Mouse (Mus musculus): ENCODE measurements at regions not wholly inside any gene's neighbourhood (a gene's known extent, or its start where the extent isn't known, plus 50 kb on each side); places are given as distances from the start of the nearest gene placed in this dataset.
A peak's percentile ranks its signal among the peaks of the same experiment; 100 is the strongest.

DNA sequence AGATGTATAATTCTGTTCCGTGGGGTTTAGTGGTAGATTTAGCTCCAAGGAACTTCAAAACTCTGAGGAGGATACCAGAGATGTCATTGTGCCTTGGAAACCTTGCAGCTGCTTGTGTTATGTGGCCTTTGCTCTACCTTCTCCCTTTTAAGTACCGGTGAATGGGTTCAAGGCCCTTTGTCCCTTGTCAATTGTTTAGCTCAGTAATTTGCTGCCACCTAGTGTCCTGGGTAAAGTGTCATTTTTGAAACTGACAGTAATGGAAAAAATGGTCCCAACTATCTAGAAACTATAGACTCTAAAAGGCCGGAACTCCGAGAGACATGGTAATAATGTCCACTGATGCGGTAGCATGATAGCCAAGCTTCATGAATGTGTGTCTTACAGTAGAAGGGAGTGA lies 90.8 kb upstream of the Phactr1 start:
- DNase-seq (ENCODE audit: low spot score) = no peak

DNA sequence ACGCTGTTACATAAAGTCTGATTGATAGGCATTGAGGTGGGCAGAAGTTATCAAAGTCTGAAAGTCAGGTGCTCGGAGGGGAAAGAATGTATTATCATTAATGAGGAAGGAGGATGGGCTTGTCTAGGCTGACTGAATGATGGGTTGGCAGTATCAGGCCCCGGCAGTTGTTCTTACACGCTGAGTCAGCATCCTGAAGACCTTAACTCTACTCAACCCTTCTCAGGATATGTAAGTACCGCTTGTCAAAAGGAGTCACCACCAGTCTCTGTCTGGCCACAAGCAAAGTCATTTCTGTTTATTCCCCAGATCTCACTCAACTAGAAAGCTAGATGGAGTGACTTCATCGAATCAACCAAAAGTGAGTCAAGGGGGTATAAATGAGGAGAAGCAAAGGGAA lies 90.0 kb upstream of the Phactr1 start:
- DNase-seq (ENCODE audit: low spot score) = no peak

DNA sequence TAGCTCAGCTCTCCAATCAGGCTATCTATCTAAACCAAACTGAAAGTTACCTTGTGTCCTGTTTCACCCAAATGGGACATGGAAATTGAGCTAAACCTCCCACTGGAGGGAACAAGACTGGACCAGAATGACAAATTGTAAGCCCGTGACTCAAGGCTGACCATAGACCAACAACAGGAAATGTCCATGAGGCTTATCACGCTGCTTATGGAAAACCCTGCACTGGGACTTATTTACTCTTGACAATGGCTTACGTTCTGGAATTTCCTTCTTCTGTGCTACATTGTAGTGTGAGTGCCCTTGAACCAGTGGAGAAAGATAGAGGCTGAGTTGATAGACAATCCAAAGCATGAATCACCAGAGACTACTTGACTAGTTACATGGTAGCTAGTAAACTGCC lies 87.5 kb upstream of the Phactr1 start:
- no peak for DNase-seq (ENCODE audit: low spot score)

DNA sequence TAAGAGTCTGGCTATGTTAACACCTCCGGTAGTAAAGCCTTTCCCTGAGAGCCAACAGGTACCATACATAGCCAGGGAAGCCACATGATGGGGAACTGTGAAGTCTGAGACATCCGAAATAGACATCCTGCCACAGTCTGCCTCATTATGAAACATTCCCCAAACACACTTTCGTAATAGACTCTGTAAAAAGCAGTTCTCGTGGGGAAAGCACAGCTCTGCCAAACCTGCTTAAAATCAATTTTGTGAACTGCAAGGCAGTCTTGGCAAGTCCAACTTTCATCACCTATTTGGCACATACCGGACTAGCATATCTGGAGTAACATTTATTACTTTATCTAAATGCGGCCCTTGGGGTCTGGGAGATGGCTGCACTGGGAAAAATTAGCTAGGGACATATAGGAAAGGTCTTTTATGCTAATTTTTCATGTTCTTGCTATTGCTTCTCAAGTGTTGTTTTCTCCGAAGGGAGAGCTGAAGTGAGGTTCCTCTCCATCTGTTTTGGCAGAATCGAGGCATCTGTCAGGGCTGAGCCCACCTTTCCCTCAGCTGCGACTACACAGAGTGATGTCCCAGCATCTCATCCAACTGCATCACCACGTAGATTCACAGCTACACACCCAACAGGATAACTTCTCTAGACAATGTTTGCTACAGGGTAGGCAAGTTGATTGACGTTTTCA lies 86.8 kb upstream of the Phactr1 start:
- no peak for DNase-seq (ENCODE audit: low spot score)

DNA sequence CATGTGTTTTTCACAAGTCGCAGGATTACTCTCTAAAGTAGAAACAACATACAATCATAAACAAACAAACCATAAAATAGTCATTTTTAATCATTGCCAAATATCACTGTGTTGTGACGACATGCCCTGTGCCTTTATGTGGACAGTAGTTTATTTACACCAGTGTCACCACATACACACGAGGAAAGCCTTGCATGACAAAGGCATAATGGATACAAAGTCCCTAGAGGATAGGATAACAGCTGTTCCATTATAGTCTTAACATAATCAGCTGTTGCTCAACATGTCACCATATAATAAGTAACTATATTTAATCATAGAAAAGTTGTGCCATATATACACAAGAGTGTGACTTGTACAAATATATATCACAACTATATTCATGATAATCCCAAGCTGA lies 85.2 kb upstream of the Phactr1 start:
- no peak for DNase-seq (ENCODE audit: low spot score)

DNA sequence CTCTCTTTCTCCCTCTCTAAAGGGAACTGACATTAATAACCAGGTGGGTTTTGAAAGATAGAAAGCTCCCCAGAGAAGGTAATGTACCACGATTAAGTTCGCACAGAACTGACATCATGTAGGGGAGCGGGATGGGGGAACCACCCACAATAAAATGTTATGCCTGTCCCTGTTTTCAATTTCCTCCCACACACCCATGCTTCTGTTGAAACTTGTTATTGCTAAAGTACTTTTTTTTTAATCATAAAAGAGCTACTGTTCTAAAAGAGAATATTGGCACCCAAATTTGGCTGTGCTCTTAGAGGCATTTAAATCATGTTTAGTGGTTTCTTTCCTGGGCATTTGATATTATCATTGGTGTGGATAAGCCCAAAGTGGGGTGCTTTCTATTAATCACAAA lies 82.6 kb upstream of the Phactr1 start:
- no peak for DNase-seq (ENCODE audit: low spot score)

DNA sequence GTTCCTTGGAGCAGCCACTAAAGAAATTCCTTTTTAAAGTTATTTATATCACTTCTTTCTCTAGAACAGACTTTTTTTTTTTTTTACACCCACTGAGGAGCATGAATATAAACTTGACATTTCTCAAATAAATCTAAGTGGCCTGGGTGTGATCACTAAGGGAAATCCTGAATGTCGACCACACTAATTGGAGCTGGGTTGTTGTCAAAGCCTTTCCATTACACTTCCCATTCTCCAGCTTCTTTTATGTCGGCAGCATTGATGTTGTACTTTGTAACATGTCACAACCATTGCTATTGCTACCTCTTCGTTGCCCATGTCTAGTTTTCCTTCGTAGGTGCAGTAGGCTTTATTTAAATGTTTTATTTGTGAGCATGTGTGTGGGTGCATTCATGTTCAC lies 77.1 kb upstream of the Phactr1 start:
- no peak for DNase-seq (ENCODE audit: low spot score)

DNA sequence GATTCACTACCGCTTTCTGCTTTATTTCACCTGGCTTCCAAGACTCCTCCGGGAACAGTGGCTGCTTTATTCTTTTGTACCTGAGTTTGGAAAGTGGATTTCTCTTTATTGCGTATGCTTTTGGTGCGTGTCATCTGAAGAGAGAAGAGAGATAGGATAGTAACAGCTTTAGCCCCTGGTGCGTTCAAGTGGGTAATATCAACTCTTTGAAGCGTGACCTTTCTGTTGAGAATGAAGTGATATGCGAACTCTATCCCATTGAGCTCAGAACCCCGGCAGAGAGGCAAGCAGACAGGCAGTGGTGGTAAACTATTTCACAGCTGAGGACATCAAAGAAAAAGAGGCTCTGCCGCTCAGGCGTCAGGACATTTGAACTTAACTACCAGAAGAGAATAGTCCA lies 72.7 kb upstream of the Phactr1 start:
- no peak for DNase-seq (ENCODE audit: low spot score)

DNA sequence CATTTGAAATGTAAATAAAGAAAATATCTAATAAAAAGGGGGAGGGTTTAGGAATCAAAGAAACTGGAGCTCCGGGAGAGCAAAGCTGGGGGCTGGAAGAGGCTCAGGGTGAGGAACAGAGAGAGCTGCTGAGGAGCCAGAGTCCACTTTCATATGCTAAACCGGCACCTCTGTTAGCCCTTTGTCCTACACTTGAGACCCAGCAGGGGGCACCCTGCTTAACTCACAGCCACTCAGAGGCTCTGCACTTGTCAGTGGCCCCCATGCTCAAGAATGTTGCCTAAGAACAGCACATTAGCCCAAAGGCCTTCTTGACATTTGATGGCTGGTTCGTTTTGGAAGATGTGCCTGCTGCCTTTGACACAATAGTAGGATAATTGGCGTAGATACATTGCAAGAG lies 71.5 kb upstream of the Phactr1 start:
- DNase-seq (ENCODE audit: low spot score) = no peak

DNA sequence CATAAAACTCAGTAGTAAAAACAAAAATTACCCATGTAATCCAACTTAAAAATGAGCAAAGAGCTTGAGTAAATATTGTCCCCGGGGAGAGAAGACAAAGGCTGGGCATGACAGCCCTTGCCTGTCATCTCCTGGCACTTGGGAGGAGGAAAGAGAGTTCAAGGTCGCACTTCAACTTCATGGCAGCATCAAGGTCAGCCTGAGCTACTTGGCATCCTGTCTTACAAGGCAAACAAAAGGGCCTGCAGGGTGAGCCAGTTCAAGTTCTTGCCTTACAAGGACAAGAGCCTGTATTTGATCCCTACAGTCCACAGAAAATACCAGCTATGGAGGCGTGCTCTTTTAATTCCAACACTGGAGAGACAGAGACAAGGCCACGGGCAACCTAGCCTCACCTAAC lies 67.1 kb upstream of the Phactr1 start:
- no peak for DNase-seq (ENCODE audit: low spot score)

DNA sequence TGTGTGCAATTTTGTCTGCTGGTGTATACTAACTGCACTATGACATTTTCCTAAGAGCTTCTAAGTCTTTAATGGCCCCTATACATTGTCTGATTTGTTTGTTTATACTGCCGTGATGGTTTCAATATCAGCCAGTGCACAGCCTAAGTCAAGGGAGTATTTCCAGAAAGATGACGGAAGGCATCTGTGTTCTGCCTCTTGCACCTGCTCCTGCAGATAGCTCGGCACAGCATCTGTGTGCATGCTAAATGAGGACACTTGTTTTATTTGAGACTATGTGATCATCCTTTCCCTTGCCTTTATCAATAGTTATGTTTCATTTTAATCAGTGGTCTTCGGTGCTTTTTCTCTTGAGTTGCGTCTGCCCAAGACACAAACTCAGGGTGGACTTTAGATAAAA lies 64.6 kb upstream of the Phactr1 start:
- no peak for DNase-seq (ENCODE audit: low spot score)

DNA sequence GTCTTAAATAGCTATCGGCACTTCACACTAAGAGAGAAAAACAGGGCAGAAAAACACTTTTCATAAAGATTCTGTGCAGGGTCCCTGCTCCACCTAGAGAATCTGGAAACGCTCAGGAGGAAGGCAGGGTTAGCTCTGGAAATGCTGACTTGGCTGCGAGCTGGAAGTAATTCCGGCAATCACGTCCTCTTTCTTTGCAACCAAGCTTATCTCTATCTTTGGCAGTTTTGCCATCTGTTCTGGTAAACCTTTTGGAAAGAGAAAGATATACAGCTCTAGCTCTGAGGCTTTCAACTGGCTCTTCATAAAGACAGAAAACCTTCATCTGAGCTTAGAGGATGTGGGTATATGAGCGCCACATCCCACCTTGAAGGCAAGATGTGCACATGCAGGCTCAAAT lies 63.2 kb upstream of the Phactr1 start:
- no peak for DNase-seq (ENCODE audit: low spot score)

DNA sequence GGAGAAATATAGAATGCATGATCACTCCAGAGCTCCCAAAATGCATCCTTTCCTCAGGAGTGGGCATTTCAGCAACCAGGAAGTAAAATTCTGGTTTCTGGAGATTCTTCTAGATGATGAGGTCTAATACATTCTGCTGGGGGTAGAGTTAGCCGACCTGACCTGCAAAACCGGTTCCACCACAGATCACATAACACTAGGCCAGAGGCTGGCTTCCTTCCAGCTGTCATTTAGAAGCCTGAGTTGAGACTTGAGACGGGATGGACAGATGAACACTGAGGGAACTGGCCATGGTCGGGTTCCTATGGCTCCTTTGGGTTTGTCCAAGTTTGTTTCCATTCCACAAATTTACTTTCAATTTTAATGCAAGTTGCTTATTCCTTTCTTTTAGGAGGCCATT lies 62.6 kb upstream of the Phactr1 start:
- DNase-seq (ENCODE audit: low spot score) = no peak

DNA sequence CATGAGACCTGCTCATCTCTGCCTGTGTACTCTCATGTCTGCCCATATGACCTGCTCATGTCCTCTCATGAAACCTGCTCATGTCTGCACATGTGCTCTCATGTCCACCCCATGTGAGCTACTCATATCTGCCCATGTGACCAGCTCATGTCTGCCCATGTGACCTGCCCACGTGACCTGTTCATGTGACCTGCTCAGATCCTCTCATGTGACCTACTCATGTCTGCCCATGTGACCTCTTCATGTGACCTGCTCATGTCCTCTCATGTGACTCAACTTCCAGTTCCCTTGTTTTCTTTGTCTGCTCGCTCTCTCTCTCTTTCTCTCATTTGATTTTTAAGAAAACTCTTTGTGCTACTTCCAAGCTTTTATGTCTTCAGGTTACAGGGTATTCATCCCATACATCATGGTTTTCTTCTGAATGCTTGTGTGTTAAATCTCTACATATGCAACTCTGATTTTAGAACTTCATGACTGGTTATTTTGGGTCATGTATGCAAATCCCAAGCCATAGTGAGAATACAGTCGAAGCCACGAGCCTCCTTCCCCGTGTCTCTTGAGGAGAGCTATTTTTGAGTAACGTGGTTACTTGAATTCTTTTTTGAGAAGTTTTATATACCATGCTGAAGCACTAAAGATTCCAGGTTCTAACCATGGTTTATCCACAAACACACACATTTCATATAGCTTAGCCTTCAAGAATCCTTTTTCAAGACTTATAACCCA lies 60.7 kb upstream of the Phactr1 start:
- DNase-seq (ENCODE audit: low spot score) = no peak

DNA sequence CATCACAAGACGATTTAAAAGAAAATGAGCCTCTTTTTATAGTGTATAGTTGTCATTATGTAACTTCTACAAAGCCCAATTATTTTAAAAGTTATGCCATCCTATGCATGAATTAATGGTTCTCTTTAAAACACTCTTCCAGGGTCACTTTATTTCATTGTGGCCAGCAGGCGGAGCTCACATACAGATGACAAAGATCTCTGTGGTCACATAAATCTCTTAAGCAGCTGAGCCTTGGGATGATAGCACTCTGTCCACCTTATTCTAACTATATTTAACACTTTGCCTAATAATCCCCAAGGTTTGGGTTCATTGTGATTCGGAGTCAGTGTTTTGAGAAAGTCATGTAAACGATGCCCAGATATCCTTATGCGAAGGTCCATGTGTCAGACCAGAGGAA lies 56.9 kb upstream of the Phactr1 start:
- DNase-seq (ENCODE audit: low spot score) = peak; percentile 48
